Mouse (Mus musculus): ENCODE measurements around the gene 2210408I21Rik. TPM values are rescaled to one million over a fixed set of nuclear protein-coding genes. Genes with fewer than 3 reads are reported as not detected.

The 2210408I21Rik gene
- polyA plus RNA-seq, 1 experiment from 2014 or later, result 10.0 TPM

DNA sequence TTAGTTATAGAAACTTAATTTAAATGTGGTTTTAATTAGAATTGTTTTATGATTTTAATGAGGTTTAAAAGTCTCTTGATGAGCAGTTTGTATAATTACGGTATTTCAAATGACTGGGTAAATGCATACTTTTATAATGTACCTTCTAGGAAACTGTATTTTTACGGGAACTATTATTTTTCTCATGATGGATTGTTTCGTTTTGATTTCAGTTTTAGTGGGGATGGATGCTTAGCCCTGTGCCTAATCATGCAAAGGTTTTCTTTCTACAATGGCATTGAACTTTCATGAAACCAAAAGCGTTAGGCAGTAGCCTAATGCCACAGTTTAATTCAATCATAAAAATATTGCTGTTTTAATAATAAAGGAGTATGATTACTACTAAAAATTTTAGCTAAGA, 413.4 kb downstream of the 2210408I21Rik start:
- peak; percentile 19; the same call in 1 of the 2 replicates for ATAC-seq (ENCODE audit: insufficient number of reproducible peaks, low FRiP score, low TSS enrichment, low read depth)

DNA sequence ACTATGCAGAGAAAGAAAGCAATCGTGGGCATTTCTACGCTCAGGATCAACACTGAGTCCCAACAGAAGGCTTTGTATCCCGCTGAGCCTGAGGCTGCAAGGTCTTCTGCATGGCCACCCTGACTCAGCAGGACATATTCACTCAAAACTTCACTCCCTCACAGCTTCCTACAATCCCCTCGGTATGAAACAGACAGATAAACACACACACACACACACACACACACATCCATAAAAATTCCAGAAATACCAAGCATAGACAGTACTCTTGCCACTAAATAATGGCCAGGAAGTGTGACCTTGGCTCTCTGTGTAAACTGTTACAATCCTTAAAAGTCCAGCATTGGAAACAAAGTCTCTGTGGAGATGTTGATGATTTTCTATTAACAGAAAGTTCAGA, 458.7 kb downstream of the 2210408I21Rik start:
- H3K36me3 ChIP-seq (ENCODE audit: control insufficient read depth, insufficient read depth, low read length), result no peaks in the 10 kb centered on the region
- H3K9me3 ChIP-seq (ENCODE audit: control insufficient read depth, low read length), result no peaks in the 10 kb centered on the region
- no peaks in the 10 kb centered on the region for H3K4me1 ChIP-seq (ENCODE audit: control insufficient read depth, insufficient read depth, low read length)
- H3K27me3 ChIP-seq (ENCODE audit: control insufficient read depth, insufficient read depth, low read length), result no peaks in the 10 kb centered on the region
- no peak overlapping the region for H3K4me3 ChIP-seq (ENCODE audit: low read depth, low read length)
- ATAC-seq (ENCODE audit: insufficient number of reproducible peaks, low FRiP score, low TSS enrichment, low read depth) (no peak), DNase-seq (ENCODE audit: low spot score) (no peak)
- no peak overlapping the region for H3K9ac ChIP-seq (ENCODE audit: low read length)
- H3K4me2 ChIP-seq (ENCODE audit: low read depth, severe bottlenecking), result no peak overlapping the region
- no peak overlapping the region for H3K27ac ChIP-seq (replicated peaks; ENCODE audit: low read depth, low read length)
- WGBS, result 72% methylated on average over 4 of the region's 4 CpGs

More for the DNA sequence above, 413.4 kb downstream of the 2210408I21Rik start:
- Histone ChIP-seq H3K9me3 (ENCODE audit: control insufficient read depth, low read length) (no peaks in the 10 kb centered on the region), H3K4me3 (ENCODE audit: low read depth, low read length) (no peak overlapping the region), H3K9ac (ENCODE audit: low read length) (no peak overlapping the region), H3K27me3 (ENCODE audit: control insufficient read depth, insufficient read depth, low read length) (no peaks in the 10 kb centered on the region), H3K4me2 (ENCODE audit: low read depth, severe bottlenecking) (no peak overlapping the region), H3K4me1 (ENCODE audit: control insufficient read depth, insufficient read depth, low read length) (no peaks in the 10 kb centered on the region), H3K27ac (replicated peaks; ENCODE audit: low read depth, low read length) (no peak overlapping the region), H3K36me3 (ENCODE audit: control insufficient read depth, insufficient read depth, low read length) (no peaks in the 10 kb centered on the region)
- no peak for DNase-seq (ENCODE audit: low spot score)
- WGBS, result 63% methylated on average over 4 of the region's 4 CpGs

DNA sequence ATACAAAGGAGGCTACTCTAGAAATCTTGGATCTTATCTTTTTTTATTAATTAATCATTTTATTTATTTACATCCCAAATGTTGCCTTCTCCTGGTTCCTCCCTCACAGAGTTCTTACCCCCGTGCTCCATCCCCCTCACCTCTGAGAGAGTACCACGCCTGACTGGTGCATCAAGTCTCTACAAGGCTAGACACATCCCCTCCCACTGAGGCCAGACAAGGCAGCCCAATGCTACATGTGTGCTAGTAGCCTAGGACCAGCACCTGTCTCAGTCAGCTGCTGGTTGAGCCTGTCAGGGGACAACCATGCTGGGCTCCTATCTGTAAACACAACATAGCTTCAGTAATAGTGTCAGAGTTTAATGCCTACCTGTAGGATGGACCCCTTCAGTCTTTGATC, 480.0 kb downstream of the 2210408I21Rik start:
- Histone ChIP-seq H3K27me3 (ENCODE audit: control insufficient read depth, insufficient read depth, low read length) (no peaks in the 10 kb centered on the region), H3K36me3 (ENCODE audit: control insufficient read depth, insufficient read depth, low read length) (no peaks in the 10 kb centered on the region), H3K9me3 (ENCODE audit: control insufficient read depth, low read length) (no peaks in the 10 kb centered on the region), H3K4me2 (ENCODE audit: low read depth, severe bottlenecking) (no peak overlapping the region), H3K9ac (ENCODE audit: low read length) (no peak overlapping the region), H3K4me3 (ENCODE audit: low read depth, low read length) (no peak overlapping the region), H3K4me1 (ENCODE audit: control insufficient read depth, insufficient read depth, low read length) (no peaks in the 10 kb centered on the region), H3K27ac (replicated peaks; ENCODE audit: low read depth, low read length) (no peak overlapping the region)
- DNase-seq (ENCODE audit: low spot score) (no peak), ATAC-seq (ENCODE audit: insufficient number of reproducible peaks, low FRiP score, low TSS enrichment, low read depth) (0 out of 2 replicates have a peak, but pooled peaks have one; percentile 54)
- WGBS, result 78% methylated on average over 2 of the region's 2 CpGs

Other genes with a start within 250 kb of the 2210408I21Rik start
- 45.9 and 52.6 TPM in 2 replicates for gene Slf1, start 67 bp upstream of the 2210408I21Rik start, polyA plus RNA-seq (2014; fragmentation: Nextera tagmentation; extraction: Ambion mirVana)

All from limb, embryonic 11.5 days (tissue).